Mouse (Mus musculus) ovary, postnatal 36 days (tissue): ENCODE results near the gene Zfp109.
"Not testable (repeated sequence)": the region's sequence is repeated elsewhere in the genome, so short reads cannot be mapped to it uniquely, and the experiment has no call there.

ENCODE experiments used
- DNase-seq: peaks from one replicate; pipeline ENCODE4 v3.0.0; 2022; ENCODE audit warnings: low spot score, mixed read lengths

Zfp109 gene

DNA sequence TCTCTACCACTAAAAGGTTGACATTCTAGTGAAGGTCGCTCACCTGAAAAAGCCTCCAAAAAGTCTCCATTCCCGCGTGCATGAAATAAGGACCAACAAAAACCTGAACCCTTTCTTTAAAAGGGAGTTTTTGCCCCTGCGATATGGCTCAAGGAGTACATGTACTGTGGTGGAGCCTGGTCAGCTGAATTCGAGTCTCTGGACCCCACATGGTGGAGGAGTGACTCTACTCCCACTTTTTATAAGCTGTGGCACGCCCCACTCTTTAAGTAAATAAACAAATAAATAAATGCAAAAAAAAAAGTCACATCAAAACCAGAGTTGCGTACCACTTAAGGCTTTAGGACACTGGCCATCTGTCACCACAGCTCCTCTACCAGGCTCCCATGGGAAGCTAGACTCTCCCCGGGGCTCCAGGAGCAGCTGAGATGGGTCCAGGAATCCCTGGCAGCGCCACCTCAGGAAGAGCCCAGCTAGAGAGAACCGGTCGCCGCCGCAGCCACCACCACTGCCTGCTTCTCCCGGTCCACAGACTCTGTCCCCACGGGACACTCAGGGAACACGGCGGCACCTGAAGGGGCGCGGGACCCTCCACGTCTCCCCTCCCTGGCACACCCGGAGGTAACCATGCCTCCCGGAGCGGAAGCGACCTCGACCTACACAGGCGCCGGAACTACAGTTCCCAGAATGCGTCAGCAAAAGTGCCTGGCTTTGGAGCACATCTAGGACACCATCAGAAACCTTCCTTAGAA lies at the start of gene Zfp109:
Gene Zfp109 (minus strand): TSS at position 521 of the 752 bp plus-strand sequence.
- peak; percentile 61 for DNase-seq

GRCm38 (mm10) chr7:24286916-24287315 lies 49.6 kb upstream of the Zfp109 start:
- DNase-seq, result no peak

- DNase-seq, result no peak
Observed at GRCm38 (mm10) chr7:24286090-24286489, 48.7 kb upstream of the Zfp109 start.

DNA sequence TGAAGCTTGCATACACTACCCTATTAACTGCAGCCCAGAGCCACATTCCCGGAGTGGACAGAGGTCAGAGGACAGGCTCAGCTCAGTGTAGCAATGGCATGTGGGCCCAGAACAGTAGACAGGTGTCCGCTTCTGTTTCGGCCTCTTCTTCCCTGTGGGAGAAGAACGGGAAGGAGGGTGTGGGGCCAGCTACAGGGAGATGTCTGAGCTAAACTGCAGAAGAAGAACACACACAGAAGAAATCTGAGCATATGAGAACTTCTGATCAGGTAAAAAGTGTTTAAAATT lies 43.4 kb upstream of the Zfp109 start:
- DNase-seq, result no peak

DNA sequence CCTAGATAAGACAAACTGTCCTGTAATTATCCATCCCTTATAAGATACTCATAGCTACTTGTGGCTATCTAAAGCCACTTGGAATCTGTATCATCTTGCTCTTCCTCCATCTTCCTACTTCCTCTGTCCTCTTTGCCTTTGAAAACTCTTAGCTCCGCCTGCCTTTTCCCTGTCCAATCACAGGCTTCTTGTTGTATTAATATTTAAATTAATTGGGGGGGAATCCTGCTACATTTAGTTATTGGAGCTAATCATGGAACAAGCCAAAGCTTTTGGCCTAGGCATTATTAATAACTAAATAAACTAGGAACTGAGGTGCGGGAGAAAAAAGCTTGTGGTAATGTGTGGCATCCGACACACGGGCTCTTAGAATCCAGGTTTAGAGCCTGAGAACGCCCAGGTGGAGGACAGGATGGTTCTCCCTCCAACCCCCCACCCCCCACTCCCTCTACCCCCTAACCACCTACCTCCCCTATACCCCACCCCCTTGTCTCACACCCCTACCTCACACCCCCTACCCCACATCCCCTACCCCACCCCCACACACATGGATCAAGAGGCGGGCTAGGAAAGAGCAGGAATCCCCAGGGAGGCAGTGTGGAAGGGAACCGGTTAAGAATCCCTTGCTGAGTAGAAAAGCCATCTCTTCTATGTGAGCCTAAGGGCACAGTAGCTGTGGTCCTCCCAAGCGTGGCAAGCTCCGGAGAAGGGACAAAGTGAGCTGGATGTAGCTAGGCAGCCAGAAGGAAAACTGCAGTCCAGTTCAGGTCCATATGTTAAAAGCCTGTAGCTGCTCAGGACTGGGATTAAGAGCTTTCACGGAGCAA lies 42.9 kb upstream of the Zfp109 start:
- DNase-seq, result no peak

GRCm38 (mm10) chr7:24278771-24279170 lies 41.4 kb upstream of the Zfp109 start:
- DNase-seq, result not testable (repeated sequence)

DNA sequence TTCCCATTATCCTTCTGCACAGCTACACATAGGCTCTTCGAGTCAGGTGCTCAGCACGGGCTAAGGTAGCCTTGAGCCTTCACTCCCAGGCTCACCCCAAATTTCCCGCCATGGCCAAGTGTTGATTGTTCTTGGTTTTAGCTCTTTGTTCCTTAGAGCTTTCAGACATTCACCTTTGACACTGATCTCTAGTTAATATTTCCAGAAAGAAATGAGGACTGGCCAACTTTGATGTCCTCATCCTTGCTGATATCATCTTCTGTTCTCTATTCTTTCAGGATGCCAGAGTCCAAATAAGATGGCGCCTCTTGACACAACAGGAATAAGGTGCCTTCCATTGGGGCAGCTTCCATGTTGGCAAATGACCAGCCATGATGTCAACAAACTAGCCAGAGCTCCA lies 37.1 kb upstream of the Zfp109 start:
- DNase-seq, result no peak

- no peak for DNase-seq
Observed at GRCm38 (mm10) chr7:24271191-24271590, 33.8 kb upstream of the Zfp109 start.

DNA sequence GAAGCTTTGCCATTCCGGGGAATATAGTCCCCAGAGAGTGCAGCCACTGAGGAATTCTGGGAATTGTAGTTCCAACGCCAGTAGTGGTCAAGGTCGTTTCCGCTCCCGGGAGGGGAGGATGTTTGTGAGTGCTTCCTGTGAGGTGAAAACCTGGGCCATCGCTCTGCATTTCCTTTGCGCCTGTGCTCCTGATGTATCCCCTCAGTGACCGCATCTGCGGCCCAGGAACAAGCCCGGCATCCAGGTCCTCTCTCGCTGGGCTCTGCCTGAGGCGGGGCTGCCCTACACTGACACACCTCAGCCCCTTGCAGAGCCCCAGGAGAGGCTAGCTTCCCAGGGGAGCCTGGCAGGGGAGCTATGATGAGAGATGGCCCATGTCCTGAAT lies 32.9 kb upstream of the Zfp109 start, which contains the start of gene Zfp93:
Gene Zfp93 (plus strand): TSS at position 133 of the 385 bp plus-strand sequence.
- peak; percentile 71 for DNase-seq

- DNase-seq, result no peak
Observed at GRCm38 (mm10) chr7:24269667-24270287, 32.4 kb upstream of the Zfp109 start.

DNA sequence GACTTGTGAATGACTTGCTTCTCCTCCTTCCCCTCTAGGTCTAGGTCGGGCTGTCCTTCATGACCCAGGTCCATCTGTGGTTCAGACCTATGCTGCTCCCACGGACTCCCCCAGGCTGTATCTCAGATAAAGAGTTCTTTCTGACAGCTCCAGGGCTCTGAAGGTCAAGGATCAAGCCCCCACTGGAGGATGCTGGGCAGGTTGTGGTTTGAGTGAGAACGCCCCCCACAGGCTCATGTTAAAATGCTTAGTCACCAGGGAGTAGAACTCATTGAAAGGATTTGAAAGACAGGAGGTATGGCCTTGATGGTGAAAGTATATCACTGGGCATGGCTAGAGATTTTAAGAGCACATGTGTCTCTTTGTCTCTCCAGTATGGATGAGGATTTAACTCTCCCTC lies 31.9 kb upstream of the Zfp109 start:
- no peak for DNase-seq

- no peak for DNase-seq
Observed at GRCm38 (mm10) chr7:24268176-24269155, 31.1 kb upstream of the Zfp109 start.

- no peak for DNase-seq
Observed at GRCm38 (mm10) chr7:24260000-24260312, 22.6 kb upstream of the Zfp109 start.

DNA sequence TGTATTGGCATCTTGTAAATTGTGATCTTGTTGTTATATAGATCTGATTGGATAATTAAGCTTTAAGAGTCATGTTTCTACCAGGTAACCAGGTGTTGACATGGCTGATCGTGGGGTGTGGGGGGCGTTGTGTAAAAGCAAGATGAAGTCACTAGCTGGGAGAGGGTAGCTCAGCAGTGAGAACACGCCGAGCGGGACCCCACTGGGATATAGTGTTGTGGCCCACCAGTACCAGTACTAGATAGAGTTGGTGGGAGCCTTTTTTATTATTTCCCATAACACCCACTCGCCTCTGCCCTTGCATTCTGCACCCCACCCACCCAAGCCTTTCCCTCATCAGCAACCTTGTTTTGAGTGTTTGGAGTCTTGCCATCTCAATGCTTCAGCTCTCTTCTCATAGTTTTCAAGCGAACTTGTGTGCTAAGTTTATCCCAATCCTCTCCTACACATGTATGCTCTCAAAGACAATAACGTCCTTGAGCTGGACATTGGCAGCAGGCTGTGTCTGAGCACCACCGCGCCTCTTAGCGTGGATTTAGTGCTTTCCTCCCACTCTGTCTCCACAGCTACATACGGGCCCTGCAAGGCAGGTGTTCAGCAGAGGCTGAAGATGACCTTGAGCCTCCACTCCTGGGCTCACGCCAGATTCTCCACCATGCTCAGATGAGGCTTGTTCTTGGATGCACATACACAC lies 22.1 kb upstream of the Zfp109 start:
- no peak for DNase-seq

DNA sequence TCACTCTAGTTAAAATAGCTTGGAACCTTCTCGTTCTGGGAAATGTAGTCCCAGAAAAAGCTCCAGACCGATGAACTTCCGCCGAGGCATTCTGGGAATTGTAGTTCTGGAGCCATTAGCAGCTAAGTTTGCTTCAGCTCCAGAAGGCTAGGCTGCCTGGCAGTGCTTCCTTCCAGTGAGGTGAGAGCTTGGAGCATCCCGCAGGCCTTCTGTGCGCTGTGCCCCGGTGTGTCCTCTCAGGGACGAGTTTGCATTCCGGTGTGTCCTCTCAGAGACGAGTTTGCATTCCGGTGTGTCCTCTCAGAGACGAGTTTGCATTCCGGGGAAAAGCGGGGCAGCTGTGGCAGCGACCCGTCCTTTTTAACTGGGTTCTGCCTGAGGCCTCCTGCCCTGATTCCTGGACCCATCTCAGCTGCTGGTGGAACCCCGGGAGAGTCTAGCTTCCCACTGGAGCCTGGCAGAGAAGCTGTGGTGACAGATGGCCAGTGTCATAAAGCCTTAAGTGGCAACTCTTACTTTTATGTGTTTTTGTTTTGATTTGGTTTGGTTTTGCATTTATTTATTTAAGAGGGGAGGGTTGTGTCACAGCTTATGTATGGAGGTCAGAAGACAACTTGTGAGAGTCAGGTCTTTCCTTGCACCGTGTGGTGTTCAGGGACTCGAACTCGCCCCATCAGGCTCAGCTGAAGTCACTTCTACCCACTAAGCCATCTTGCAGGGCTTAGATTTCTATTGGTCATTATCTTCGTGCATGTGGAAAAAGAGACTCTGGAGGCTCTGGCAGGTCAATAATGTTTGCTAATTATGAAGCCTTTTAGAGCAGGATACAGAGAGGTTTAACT lies 17.5 kb upstream of the Zfp109 start, which contains the start of gene Zfp108:
Gene Zfp108 (plus strand): TSS at position 162 of the 842 bp plus-strand sequence.
- DNase-seq, result peak; percentile 72

- no peak for DNase-seq
Observed at GRCm38 (mm10) chr7:24253779-24254615, 16.6 kb upstream of the Zfp109 start.

- no peak for DNase-seq
Observed at GRCm38 (mm10) chr7:24211343-24211742, 26.0 kb downstream of the Zfp109 start, which contains the start of gene Zfp111. Gene Zfp111 (minus strand): TSS chr7:24211443.

- DNase-seq, result no peak
Observed at GRCm38 (mm10) chr7:24210296-24210695, 27.1 kb downstream of the Zfp109 start.

- no peak for DNase-seq
Observed at GRCm38 (mm10) chr7:24208282-24208886, 29.0 kb downstream of the Zfp109 start.
